Mouse (Mus musculus): ENCODE data around the gene Zfp60.

- peak; percentile 61 for TF ChIP-seq CTCF (IDR thresholded peaks at IDR 0.05; ENCODE audit: low read depth)
- peak; percentile 25; the same call in 1 of the 2 replicates for TF ChIP-seq EP300 (IDR thresholded peaks at IDR 0.05; ENCODE audit: low read depth)
Measured at GRCm38 (mm10) chr7:27725566-27726538, 5.3 kb upstream of the Zfp60 start.
